Mouse (Mus musculus): ENCODE measurements at regions not wholly inside any gene's neighbourhood (a gene's known extent, or its start where the extent isn't known, plus 50 kb on each side); places are given as distances from the start of the nearest gene placed in this dataset. TPM values are rescaled to one million over a fixed set of nuclear protein-coding genes. Genes with fewer than 3 reads are reported as not detected.

DNA sequence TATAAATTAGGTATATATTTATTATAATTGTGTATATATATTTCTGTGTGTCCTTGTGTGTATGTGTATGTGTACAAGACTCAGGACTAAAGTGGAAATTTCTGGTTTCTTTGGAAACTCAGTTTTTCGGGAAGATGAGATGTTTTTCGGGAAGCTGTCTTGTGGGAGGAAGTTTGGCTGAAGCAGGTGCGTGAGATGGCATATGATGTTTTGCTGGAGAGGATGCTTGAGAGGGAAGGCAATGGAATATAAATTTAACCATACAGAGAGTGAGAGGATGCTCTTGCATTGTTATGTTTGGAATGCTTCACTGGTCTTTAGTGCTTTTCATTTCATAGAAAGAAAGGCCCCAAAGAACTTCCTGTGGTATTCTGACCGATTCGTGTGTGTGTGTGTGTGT is 141.3 kb upstream of the Rgs18 start:
- TF ChIP-seq CTCF (IDR thresholded peaks at IDR 0.05): no peak
- no peak for TF ChIP-seq EP300 (IDR thresholded peaks at IDR 0.05)
- ATAC-seq: no peak
- 92% methylated on average over 5 of the region's 5 CpGs for WGBS

DNA sequence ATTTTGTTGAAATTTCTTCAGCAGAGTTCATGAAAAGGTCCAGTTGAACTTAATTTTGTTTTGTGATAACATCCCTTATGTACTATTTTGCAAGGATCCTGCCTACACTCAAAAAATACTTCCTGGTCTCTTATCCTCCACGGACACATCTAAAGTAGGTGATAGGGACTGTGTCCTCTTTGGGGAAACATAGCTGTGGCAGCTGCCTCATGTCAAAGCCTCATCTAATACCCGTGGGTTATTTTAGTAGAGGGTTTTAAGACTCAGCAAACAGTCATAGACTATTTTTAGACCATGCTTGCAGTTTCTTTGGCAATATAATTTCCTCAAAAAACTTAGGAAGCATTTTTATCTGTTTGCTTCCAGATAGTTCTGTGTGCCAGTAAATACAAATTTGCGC is 127.8 kb upstream of the Rgs18 start:
- no peaks in the 10 kb centered on the region for H3K27me3 ChIP-seq (replicated peaks; ENCODE audit: insufficient read depth, low read length)
- 38% methylated on average over 3 of the region's 3 CpGs for WGBS
- no peak overlapping the region for H3K4me2 ChIP-seq (replicated peaks; ENCODE audit: low read depth, low read length)
- TF ChIP-seq EP300 (IDR thresholded peaks at IDR 0.05): no peak
- TF ChIP-seq CTCF (IDR thresholded peaks at IDR 0.05): no peak
- peak; percentile 69 for DNase-seq (ENCODE audit: low spot score)
- peak; percentile 73 for ATAC-seq
- H3K4me3 ChIP-seq (ENCODE audit: low read depth, low read length): no peak overlapping the region
- no peak overlapping the region for H3K9ac ChIP-seq (replicated peaks; ENCODE audit: low read depth)
- H3K27ac ChIP-seq (ENCODE audit: low read length): no peak overlapping the region
- H3K36me3 ChIP-seq (ENCODE audit: insufficient read depth, low read length): no peaks in the 10 kb centered on the region
- no peaks in the 10 kb centered on the region for H3K4me1 ChIP-seq (ENCODE audit: insufficient read depth, low read depth, low read length)
- H3K9me3 ChIP-seq (ENCODE audit: low read length): no peaks in the 10 kb centered on the region

More for the DNA sequence above, 141.3 kb upstream of the Rgs18 start:
- Histone ChIP-seq H3K4me2 (replicated peaks; ENCODE audit: low read depth, low read length) (no peak overlapping the region), H3K27me3 (replicated peaks; ENCODE audit: insufficient read depth, low read length) (no peaks in the 10 kb centered on the region), H3K9ac (replicated peaks; ENCODE audit: low read depth) (no peak overlapping the region), H3K27ac (ENCODE audit: low read length) (no peak overlapping the region), H3K4me3 (ENCODE audit: low read depth, low read length) (no peak overlapping the region), H3K36me3 (ENCODE audit: insufficient read depth, low read length) (no peaks in the 10 kb centered on the region), H3K4me1 (ENCODE audit: insufficient read depth, low read depth, low read length) (no peaks in the 10 kb centered on the region), H3K9me3 (ENCODE audit: low read length) (no peaks in the 10 kb centered on the region)
- no peak for DNase-seq (ENCODE audit: low spot score)

DNA sequence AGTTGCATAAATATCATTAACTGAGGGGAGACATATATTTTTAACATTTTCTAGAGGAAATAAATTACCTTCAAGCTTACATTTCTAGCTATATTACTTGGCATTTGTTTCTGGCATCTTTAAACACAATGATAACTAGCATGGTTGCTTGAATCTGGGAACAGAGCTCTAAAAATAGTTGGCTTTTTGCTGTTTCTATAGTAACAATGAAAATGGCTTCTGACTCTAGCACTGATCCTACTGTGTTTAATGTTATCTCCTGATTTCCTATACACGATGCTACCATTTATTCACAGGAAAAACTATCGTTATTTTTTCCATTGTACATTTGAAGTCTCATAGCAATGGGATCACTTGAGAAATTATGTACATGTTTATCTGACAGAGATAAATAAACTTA is 108.4 kb upstream of the Rgs18 start:
- H3K4me1 ChIP-seq (ENCODE audit: insufficient read depth, low read depth, low read length): no peaks in the 10 kb centered on the region
- H3K9me3 ChIP-seq (ENCODE audit: low read length): no peaks in the 10 kb centered on the region
- H3K27ac ChIP-seq (ENCODE audit: low read length): no peak overlapping the region
- TF ChIP-seq CTCF (IDR thresholded peaks at IDR 0.05) (no peak), EP300 (IDR thresholded peaks at IDR 0.05) (no peak)
- WGBS: 69% methylated on average over 2 of the region's 2 CpGs
- H3K4me2 ChIP-seq (replicated peaks; ENCODE audit: low read depth, low read length): no peak overlapping the region
- H3K36me3 ChIP-seq (ENCODE audit: insufficient read depth, low read length): no peaks in the 10 kb centered on the region
- no peak overlapping the region for H3K4me3 ChIP-seq (ENCODE audit: low read depth, low read length)
- no peak for ATAC-seq
- DNase-seq (ENCODE audit: low spot score): no peak
- no peak overlapping the region for H3K9ac ChIP-seq (replicated peaks; ENCODE audit: low read depth)
- H3K27me3 ChIP-seq (replicated peaks; ENCODE audit: insufficient read depth, low read length): no peaks in the 10 kb centered on the region

DNA sequence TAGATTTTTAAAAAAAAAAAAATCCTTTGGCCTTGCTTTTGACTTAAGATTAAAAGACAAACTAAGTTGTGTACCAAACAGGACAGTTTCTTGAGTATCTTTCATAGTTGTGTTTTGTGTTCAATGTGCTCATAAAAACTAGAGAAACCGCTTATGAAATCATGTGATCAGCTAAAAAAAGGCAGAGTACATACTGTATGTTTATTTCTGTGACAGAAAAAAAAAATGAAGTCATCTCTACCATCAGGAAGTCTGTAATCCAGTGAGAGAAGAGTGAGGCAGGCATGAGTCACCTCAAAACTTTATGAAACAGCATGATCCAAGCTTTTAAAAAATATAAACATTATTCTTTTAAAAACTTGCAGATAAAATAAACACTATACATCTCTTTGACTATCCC is 86.9 kb upstream of the Rgs18 start:
- WGBS: 60% methylated on average over 1 of the region's 1 CpGs
- H3K4me1 ChIP-seq (ENCODE audit: insufficient read depth, low read depth, low read length): no peaks in the 10 kb centered on the region
- no peak overlapping the region for H3K4me3 ChIP-seq (ENCODE audit: low read depth, low read length)
- DNase-seq (ENCODE audit: low spot score): no peak
- no peaks in the 10 kb centered on the region for H3K9me3 ChIP-seq (ENCODE audit: low read length)
- no peaks in the 10 kb centered on the region for H3K27me3 ChIP-seq (replicated peaks; ENCODE audit: insufficient read depth, low read length)
- H3K27ac ChIP-seq (ENCODE audit: low read length): no peak overlapping the region
- no peak for ATAC-seq
- H3K36me3 ChIP-seq (ENCODE audit: insufficient read depth, low read length): no peaks in the 10 kb centered on the region
- TF ChIP-seq CTCF (IDR thresholded peaks at IDR 0.05): no peak
- TF ChIP-seq EP300 (IDR thresholded peaks at IDR 0.05): no peak
- H3K9ac ChIP-seq (replicated peaks; ENCODE audit: low read depth): no peak overlapping the region
- no peak overlapping the region for H3K4me2 ChIP-seq (replicated peaks; ENCODE audit: low read depth, low read length)

Small RNA genes in the stretch of these regions (microRNA-seq; reads per million reads assigned to microRNA genes)
- not detected for gene Gm25708

All from lung, postnatal 0 days (tissue).